10 mouse cellular contexts compared by ENCODE assay signal in genomic region chr7:79500681-79501306, GRCm38 (mm10). TPM values are rescaled to one million over a fixed set of nuclear protein-coding genes. Genes with fewer than 3 reads are reported as not detected.
DNase-seq lines count a peak whose midpoint lies in the region; ATAC-seq lines count a peak whose summit lies in the region.
"Had no signal": no experiment of that assay in that cellular context is flagged by ENCODE, and none has a peak within 500 bp of the region (broad histone marks: within the 10 kb centered on the region; RNA-seq: fewer than 3 reads in every experiment).

No protein-coding gene starts in this region.

- peak; percentile 63 to 67 for DNase-seq in right cerebral cortex, adult 2 months (ENCODE audit: low spot score in 2 of 2)
- DNase-seq in right cerebral cortex, postnatal 36 days (ENCODE audit: low spot score in 2 of 2) = no peak
- DNase-seq in heart, adult 9 months (ENCODE audit: low spot score in 2 of 2) = no peak
- DNase-seq: heart, postnatal 10 days; kidney, postnatal 36 days had no signal

- H3K9me3 ChIP-seq in forebrain, embryonic 12.5 days = no peaks in the 10 kb centered on the region
- H3K9me3 ChIP-seq in midbrain, embryonic 12.5 days = no peaks in the 10 kb centered on the region

- H3K4me2 ChIP-seq in forebrain, embryonic 12.5 days = peak overlapping the region; percentile 94
- H3K4me2 ChIP-seq in midbrain, embryonic 12.5 days (replicated peaks) = peak overlapping the region; percentile 77
- H3K4me2 ChIP-seq: liver, embryonic 11.5 days had no signal

- no peak for ATAC-seq in forebrain, embryonic 12.5 days (ENCODE audit: low FRiP score)
- ATAC-seq in midbrain, embryonic 12.5 days (ENCODE audit: low FRiP score, low read depth) = no peak
- ATAC-seq in megakaryocyte-erythroid progenitor cell, adult 5-6 weeks (replicated peaks; ENCODE audit: low FRiP score, low TSS enrichment, poor library complexity, severe bottlenecking) = no peak
- ATAC-seq in CD4-positive, CD25-positive, alpha-beta regulatory T cell, adult 4 months = no peak

- H3K27me3 ChIP-seq in forebrain, embryonic 12.5 days = peaks cover 56% of the 10 kb centered on the region; the same call in 1 of the 2 replicates
- H3K27me3 ChIP-seq in midbrain, embryonic 12.5 days = peaks cover 93% of the 10 kb centered on the region

- 0% methylated on average over 3 of the region's 3 CpGs for WGBS in forebrain, embryonic 12.5 days
- 1% methylated on average over 3 of the region's 3 CpGs for WGBS in midbrain, embryonic 12.5 days

- peak overlapping the region; percentile 100 for H3K9ac ChIP-seq in forebrain, embryonic 12.5 days
- H3K9ac ChIP-seq in midbrain, embryonic 12.5 days (replicated peaks) = peak overlapping the region; percentile 92

- peak overlapping the region; percentile 100 for H3K27ac ChIP-seq in forebrain, embryonic 12.5 days
- H3K27ac ChIP-seq in midbrain, embryonic 12.5 days (replicated peaks) = peak overlapping the region; percentile 97

- peaks cover 67% of the 10 kb centered on the region for H3K4me1 ChIP-seq in forebrain, embryonic 12.5 days
- peaks cover 71% of the 10 kb centered on the region for H3K4me1 ChIP-seq in midbrain, embryonic 12.5 days

- H3K36me3 ChIP-seq in forebrain, embryonic 12.5 days (replicated peaks) = peaks cover 20% of the 10 kb centered on the region
- no peaks in the 10 kb centered on the region for H3K36me3 ChIP-seq in midbrain, embryonic 12.5 days

- peak overlapping the region; percentile 95 for H3K4me3 ChIP-seq in forebrain, embryonic 12.5 days (replicated peaks)
- H3K4me3 ChIP-seq in midbrain, embryonic 12.5 days = peak overlapping the region; percentile 65

RNA-seq across cellular contexts. Expression of gene Polg, which starts 34.6 kb away (rescaled TPM):
- polyA plus RNA-seq in forebrain, embryonic 12.5 days (2016; fragmentation: Nextera tagmentation; extraction: Ambion mirVana) = 41.7 and 45.1 TPM in 2 replicates
- 41.2 and 44.5 TPM in 2 replicates for polyA plus RNA-seq in midbrain, embryonic 12.5 days (2016; fragmentation: Nextera tagmentation; extraction: Ambion mirVana)
- 41.8 and 77.5 TPM in 2 replicates for total RNA-seq in megakaryocyte-erythroid progenitor cell, adult 5-6 weeks (2014; fragmentation: Nextera tagmentation)
- total RNA-seq in megakaryocyte-erythroid progenitor cell, adult 5-6 weeks (2017) = 40.8 and 90.7 TPM in 2 replicates
- 10 to 100 TPM; 29.3 to 34.8 TPM for polyA plus RNA-seq in CD4-positive, CD25-positive, alpha-beta regulatory T cell, adult 4 months (2017; shearing (Covaris generic))

Comparison
In these comparisons a context has a peak if more than half of its experiments do, and no peak if none do; other contexts are left out.
1. DNase-seq: peak in right cerebral cortex, adult 2 months (2 of 2); none in right cerebral cortex, postnatal 36 days (0 of 2) and heart, adult 9 months (0 of 2).